Mouse (Mus musculus) hindbrain, embryonic 11.5 days (tissue): ENCODE measurements at regions not wholly inside any gene's neighbourhood (a gene's known extent, or its start where the extent isn't known, plus 50 kb on each side); places are given as distances from the start of the nearest gene placed in this dataset.

Experiments
- ATAC-seq: fragments of 200-750 bp; cut with Nextera tagmentation; 2 replicates; pipeline ENCODE4 v1.8.0; 2017; ENCODE audit warnings: mild to moderate bottlenecking, moderate TSS enrichment, moderate library complexity; ENCODE audit not compliant: low FRiP score
- DNase-seq: peaks from one replicate; pipeline ENCODE4 v3.0.0-alpha.2; 2015; ENCODE audit warnings: low spot score
- H3K27ac ChIP-seq: fragments of 300-500 bp; sonication (generic); 2 replicates; pipeline ENCODE4 v1.5.1; 2014; ENCODE audit warnings: mild to moderate bottlenecking, low read depth, low read length
- H3K27me3 ChIP-seq: fragments of 300-500 bp; sonication (generic); 2 replicates; pipeline ENCODE4 v1.6.1; 2014; ENCODE audit warnings: mild to moderate bottlenecking, low read length, moderate library complexity, mixed read lengths; ENCODE audit not compliant: control insufficient read depth, insufficient read depth
- H3K36me3 ChIP-seq: fragments of 300-500 bp; sonication (generic); 2 replicates; pipeline ENCODE4 v1.6.1; 2014; ENCODE audit warnings: mild to moderate bottlenecking, low read length, moderate library complexity, mixed read lengths; ENCODE audit not compliant: control insufficient read depth, insufficient read depth
- H3K4me1 ChIP-seq: fragments of 300-500 bp; sonication (generic); replicated peaks from 2 replicates; pipeline ENCODE4 v1.6.1; 2014; ENCODE audit warnings: low read length, mixed read lengths; ENCODE audit not compliant: control insufficient read depth, insufficient read depth
- H3K4me2 ChIP-seq: fragments of 300-500 bp; sonication (generic); replicated peaks from 2 replicates; pipeline ENCODE4 v1.6.1; 2014; ENCODE audit warnings: mild to moderate bottlenecking, low read depth, low read length
- H3K4me3 ChIP-seq: fragments of 300-500 bp; sonication (generic); 2 replicates; pipeline ENCODE4 v1.5.1; 2014; ENCODE audit warnings: low read depth, low read length
- H3K9ac ChIP-seq: fragments of 300-500 bp; sonication (generic); 2 replicates; pipeline ENCODE4 v1.6.1; 2014; ENCODE audit warnings: low read depth, low read length
- H3K9me3 ChIP-seq: fragments of 300-500 bp; sonication (generic); 2 replicates; pipeline ENCODE4 v1.6.1; 2016; ENCODE audit warnings: low read length; ENCODE audit not compliant: control insufficient read depth
- WGBS: fragments of 180-500 bp; shearing (Covaris S2); extraction: QIAGEN DNeasy Blood & Tissue Kit; methylation state at CpG from one replicate; pipeline ENCODE4 v1.1.7; 2014; 5-methylcytosine and 5-hydroxymethylcytosine counted together

DNA sequence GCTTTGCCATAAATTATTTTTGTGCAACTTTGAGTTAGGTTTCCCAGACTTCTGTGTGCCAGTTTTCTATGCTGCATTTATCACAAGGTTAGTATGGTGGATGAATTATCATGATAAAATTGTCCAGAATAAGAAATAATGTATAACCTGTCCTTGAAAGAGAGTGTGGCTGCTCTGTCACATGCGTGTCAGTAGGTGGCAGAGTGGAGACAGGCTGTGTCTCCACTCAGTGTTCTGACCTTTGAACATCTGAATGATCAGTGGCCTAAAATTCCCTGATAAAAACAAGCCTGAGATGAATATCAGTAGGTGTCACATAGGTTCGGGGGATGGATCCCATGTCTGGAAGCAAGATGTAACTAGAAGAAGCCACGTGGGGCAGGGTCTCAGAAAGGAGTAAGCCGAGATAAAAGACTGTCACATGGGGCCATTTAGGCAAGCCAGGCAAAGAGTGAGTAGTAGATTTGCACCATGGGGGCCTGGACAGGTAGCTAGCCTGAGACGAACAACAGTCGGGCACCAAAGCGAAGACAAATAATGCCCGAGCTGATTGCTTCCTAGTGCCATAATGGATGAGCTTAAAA lies 660.0 kb downstream of the Trim52 start:
- Histone ChIP-seq H3K36me3 (no peaks in the 10 kb centered on the region), H3K4me3 (no peak overlapping the region), H3K27ac (no peak overlapping the region), H3K4me2 (no peak overlapping the region), H3K9me3 (no peaks in the 10 kb centered on the region), H3K27me3 (no peaks in the 10 kb centered on the region), H3K9ac (no peak overlapping the region), H3K4me1 (no peaks in the 10 kb centered on the region)
- 69% methylated on average over 8 of the region's 8 CpGs for WGBS
- peak; percentile 15 for DNase-seq
- peak; percentile 48; the same call in 1 of the 2 replicates for ATAC-seq
